In genomic region chr12:86890091-86890720, GRCm38 (mm10) we compare ENCODE assay signal across 9 mouse cellular contexts. TPM values are rescaled to one million over a fixed set of nuclear protein-coding genes. Genes with fewer than 3 reads are reported as not detected.
DNase-seq lines count a peak whose midpoint lies in the region; ATAC-seq and TF ChIP-seq lines count a peak whose summit lies in the region.
"Had no signal": no experiment of that assay in that cellular context is flagged by ENCODE, and none has a peak within 500 bp of the region (broad histone marks: within the 10 kb centered on the region; RNA-seq: fewer than 3 reads in every experiment).

No protein-coding gene starts in this region.

- no peak overlapping the region for H3K4me2 ChIP-seq in hindbrain, postnatal 0 days (ENCODE audit: low read depth, low read length)
- no peak overlapping the region for H3K4me2 ChIP-seq in liver, embryonic 16.5 days (ENCODE audit: low read depth, low read length)

- no peak for TF ChIP-seq CTCF in cerebellum, adult 2 months (IDR thresholded peaks at IDR 0.05; ENCODE audit: borderline replicate concordance, insufficient read depth, low read depth, low read length)
- no peak for TF ChIP-seq CTCF in hindbrain, postnatal 0 days (IDR thresholded peaks at IDR 0.05; ENCODE audit: low read depth)

- H3K4me3 ChIP-seq in cerebellum, adult 2 months (replicated peaks; ENCODE audit: insufficient read depth, low read depth, low read length): no peak overlapping the region
- H3K4me3 ChIP-seq in hindbrain, postnatal 0 days (ENCODE audit: low read length): no peak overlapping the region
- H3K4me3 ChIP-seq in liver, embryonic 16.5 days (ENCODE audit: low read depth, low read length): no peak overlapping the region

- DNase-seq in cerebellum, adult 2 months: no peak
- DNase-seq in cerebellum, adult 11 months: no peak
- DNase-seq in adipocyte (ENCODE audit: low spot score): peak; percentile 21
- no peak for DNase-seq in hindbrain, postnatal 0 days (ENCODE audit: low spot score)
- DNase-seq in adrenal gland, postnatal 10 days: no peak
- no peak for DNase-seq in thymus, postnatal 36 days
- no peak for DNase-seq in gastrocnemius, postnatal 14 days
- DNase-seq: adrenal gland, postnatal 25 days had no signal

- H3K36me3 ChIP-seq in hindbrain, postnatal 0 days (ENCODE audit: insufficient read depth, low read length): no peaks in the 10 kb centered on the region
- H3K36me3 ChIP-seq in liver, embryonic 16.5 days (ENCODE audit: control insufficient read depth, insufficient read depth): no peaks in the 10 kb centered on the region

- 66% methylated on average over 12 of the region's 12 CpGs for WGBS in cerebellum, adult 2 months
- WGBS in hindbrain, postnatal 0 days: 46% methylated on average over 12 of the region's 12 CpGs
- WGBS in liver, embryonic 16.5 days (ENCODE audit: insufficient replicate concordance): 62% methylated on average over 12 of the region's 12 CpGs

- no peak overlapping the region for H3K9ac ChIP-seq in hindbrain, postnatal 0 days (replicated peaks; ENCODE audit: low read length)
- no peak overlapping the region for H3K9ac ChIP-seq in liver, embryonic 16.5 days (ENCODE audit: low read depth, low read length)

- peaks cover 30% of the 10 kb centered on the region for H3K4me1 ChIP-seq in cerebellum, adult 2 months (ENCODE audit: control insufficient read depth, insufficient read depth, low read length)
- H3K4me1 ChIP-seq in hindbrain, postnatal 0 days (ENCODE audit: insufficient read depth, low read length): peaks cover 49% of the 10 kb centered on the region
- peaks cover 66% of the 10 kb centered on the region for H3K4me1 ChIP-seq in liver, embryonic 16.5 days (ENCODE audit: control insufficient read depth, low read depth, low read length)

- intact Hi-C loops in gastrocnemius, postnatal 14 days (cut with DNase I; ENCODE audit: low total_unique reads): no loop called here

- ATAC-seq in hindbrain, postnatal 0 days: no peak
- ATAC-seq in liver, embryonic 16.5 days (ENCODE audit: low read depth): no peak

- peak overlapping the region; percentile 96 for H3K27ac ChIP-seq in cerebellum, adult 2 months (ENCODE audit: insufficient read depth, low read length)
- H3K27ac ChIP-seq in hindbrain, postnatal 0 days: peak overlapping the region; percentile 98
- H3K27ac ChIP-seq in liver, embryonic 16.5 days (ENCODE audit: low read length): peak overlapping the region; percentile 90

- no peak for TF ChIP-seq POLR2A in cerebellum, adult 2 months (IDR thresholded peaks at IDR 0.05; ENCODE audit: borderline replicate concordance, insufficient read depth, low read length)

- H3K9me3 ChIP-seq in hindbrain, postnatal 0 days (ENCODE audit: low read length): no peaks in the 10 kb centered on the region
- H3K9me3 ChIP-seq in liver, embryonic 16.5 days (replicated peaks; ENCODE audit: control insufficient read depth, low read length): no peaks in the 10 kb centered on the region

- H3K27me3 ChIP-seq in cerebellum, adult 2 months (ENCODE audit: control insufficient read depth, insufficient read depth, low read length): no peaks in the 10 kb centered on the region
- no peaks in the 10 kb centered on the region for H3K27me3 ChIP-seq in hindbrain, postnatal 0 days (ENCODE audit: insufficient read depth, low read length)
- peaks cover 45% of the 10 kb centered on the region for H3K27me3 ChIP-seq in liver, embryonic 16.5 days (ENCODE audit: control insufficient read depth, insufficient read depth, low read depth, low read length)

RNA-seq across cellular contexts. Expression of gene Irf2bpl, which starts 5.6 kb away (rescaled TPM):
- polyA plus RNA-seq in cerebellum, adult 2 months (2012; rRNA removed): 48.6 and 53.9 TPM in 2 replicates
- 146 and 159 TPM in 2 replicates for total RNA-seq in hindbrain, postnatal 0 days (2014; rRNA removed)
- 59.4 and 66.9 TPM in 2 replicates for polyA plus RNA-seq in hindbrain, postnatal 0 days (2015; fragmentation: Nextera tagmentation; extraction: Ambion mirVana)
- 1.8 and 2.3 TPM in 2 replicates for polyA plus RNA-seq in liver, embryonic 16.5 days (2015; fragmentation: Nextera tagmentation; extraction: Ambion mirVana)
- 10 to 100 TPM; 39.7 to 53.2 TPM for total RNA-seq in adrenal gland, postnatal 10 days (2021)
- total RNA-seq in gastrocnemius, postnatal 14 days (2021): 10 to 100 TPM; 41.8 to 42.8 TPM

RNA-seq across cellular contexts. Expression of gene Cipc, which starts 56.6 kb away (rescaled TPM):
- 122 and 127 TPM in 2 replicates for polyA plus RNA-seq in cerebellum, adult 2 months (2012; rRNA removed)
- total RNA-seq in hindbrain, postnatal 0 days (2014; rRNA removed): 51.1 and 55.6 TPM in 2 replicates
- polyA plus RNA-seq in hindbrain, postnatal 0 days (2015; fragmentation: Nextera tagmentation; extraction: Ambion mirVana): 27.6 and 29.6 TPM in 2 replicates
- polyA plus RNA-seq in liver, embryonic 16.5 days (2015; fragmentation: Nextera tagmentation; extraction: Ambion mirVana): 7.8 and 7.9 TPM in 2 replicates
- 10 to 100 TPM; 21.0 to 23.7 TPM for total RNA-seq in adrenal gland, postnatal 10 days (2021)
- total RNA-seq in gastrocnemius, postnatal 14 days (2021): 10 to 100 TPM; 20.2 to 20.3 TPM
